Mouse (Mus musculus): ENCODE measurements at regions not wholly inside any gene's neighbourhood (a gene's known extent, or its start where the extent isn't known, plus 50 kb on each side); places are given as distances from the start of the nearest gene placed in this dataset.

- peak; percentile 50 for DNase-seq (ENCODE audit: low read depth)
Observed at GRCm38 (mm10) chr12:16260981-16261380, 349.8 kb downstream of the Lpin1 start.

DNA sequence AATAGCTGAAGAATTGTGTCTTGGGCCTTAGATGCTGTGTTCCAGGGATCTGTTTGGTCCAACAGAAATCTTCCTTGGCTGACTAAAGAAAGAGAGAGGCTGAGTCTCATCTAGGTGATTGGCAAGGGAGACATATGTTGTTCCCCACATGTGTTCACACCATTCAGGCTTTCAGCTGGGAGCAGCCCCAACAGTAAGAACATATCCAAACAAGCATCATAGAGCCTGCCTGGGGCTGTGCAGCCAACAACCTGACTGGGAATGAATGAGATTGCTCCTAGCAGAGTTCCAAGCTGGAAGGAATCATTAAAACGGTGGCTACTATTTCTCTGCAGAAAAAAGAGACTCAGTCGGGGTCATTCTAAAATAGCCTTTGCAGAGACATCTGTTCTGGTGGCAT is 350.3 kb downstream of the Lpin1 start:
- TF ChIP-seq CTCF (IDR thresholded peaks at IDR 0.05; ENCODE audit: borderline replicate concordance, extremely low read depth, insufficient read depth, insufficient read length) (no peak), POLR2A (IDR thresholded peaks at IDR 0.05; ENCODE audit: borderline replicate concordance, extremely low read depth, insufficient read depth, insufficient read length, poor library complexity, severe bottlenecking) (no peak)
- DNase-seq (ENCODE audit: low read depth): peak; percentile 22

More at GRCm38 (mm10) chr12:16260981-16261380, 349.8 kb downstream of the Lpin1 start:
- TF ChIP-seq POLR2A (IDR thresholded peaks at IDR 0.05; ENCODE audit: borderline replicate concordance, extremely low read depth, insufficient read depth, insufficient read length, poor library complexity, severe bottlenecking): no peak
- TF ChIP-seq CTCF (IDR thresholded peaks at IDR 0.05; ENCODE audit: borderline replicate concordance, extremely low read depth, insufficient read depth, insufficient read length): no peak

DNA sequence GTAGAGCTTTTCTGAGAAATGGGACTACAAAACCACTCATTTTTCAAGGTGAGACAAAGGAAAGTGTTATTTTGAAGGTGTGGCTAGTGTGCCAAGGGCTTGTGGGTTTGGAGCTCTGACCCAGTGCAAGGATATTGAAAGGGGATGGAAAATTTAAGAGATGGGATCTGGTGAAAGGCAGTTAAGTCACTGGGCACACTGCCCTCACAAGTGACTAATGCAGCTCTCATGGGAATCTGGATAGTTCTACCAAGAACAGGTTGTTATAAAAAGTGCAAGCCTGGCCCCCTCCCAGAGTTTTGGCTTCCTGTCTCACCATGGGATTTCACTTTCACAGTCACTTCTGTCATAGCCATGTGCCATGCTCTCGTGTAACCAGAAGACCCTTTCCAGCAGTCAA is 360.1 kb downstream of the Lpin1 start:
- DNase-seq (ENCODE audit: low read depth): no peak
- no peak for TF ChIP-seq POLR2A (IDR thresholded peaks at IDR 0.05; ENCODE audit: borderline replicate concordance, extremely low read depth, insufficient read depth, insufficient read length, poor library complexity, severe bottlenecking)
- no peak for TF ChIP-seq CTCF (IDR thresholded peaks at IDR 0.05; ENCODE audit: borderline replicate concordance, extremely low read depth, insufficient read depth, insufficient read length)

DNA sequence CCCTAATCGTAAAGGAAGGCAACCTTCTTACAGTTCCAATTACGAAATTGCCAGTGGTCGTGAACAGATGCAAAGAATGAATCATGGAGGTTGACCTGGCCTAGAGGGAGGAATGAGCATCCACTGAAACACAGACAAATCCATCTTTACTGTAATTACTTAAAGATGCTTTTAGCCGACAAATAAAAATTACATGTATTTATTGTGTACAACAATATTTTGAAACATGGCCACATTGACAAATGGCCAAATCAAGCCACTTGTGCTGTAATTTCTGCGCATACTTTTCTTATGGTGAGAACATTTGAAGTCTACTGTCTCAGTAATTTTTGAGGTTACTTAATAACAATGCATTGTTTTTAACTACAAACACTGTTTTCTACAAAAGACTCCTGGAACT is 360.7 kb downstream of the Lpin1 start:
- TF ChIP-seq POLR2A (IDR thresholded peaks at IDR 0.05; ENCODE audit: borderline replicate concordance, extremely low read depth, insufficient read depth, insufficient read length, poor library complexity, severe bottlenecking): no peak
- TF ChIP-seq CTCF (IDR thresholded peaks at IDR 0.05; ENCODE audit: borderline replicate concordance, extremely low read depth, insufficient read depth, insufficient read length): no peak
- DNase-seq (ENCODE audit: low read depth): no peak

GRCm38 (mm10) chr12:16239792-16240191 is 371.0 kb downstream of the Lpin1 start:
- no peak for DNase-seq (ENCODE audit: low read depth)

DNA sequence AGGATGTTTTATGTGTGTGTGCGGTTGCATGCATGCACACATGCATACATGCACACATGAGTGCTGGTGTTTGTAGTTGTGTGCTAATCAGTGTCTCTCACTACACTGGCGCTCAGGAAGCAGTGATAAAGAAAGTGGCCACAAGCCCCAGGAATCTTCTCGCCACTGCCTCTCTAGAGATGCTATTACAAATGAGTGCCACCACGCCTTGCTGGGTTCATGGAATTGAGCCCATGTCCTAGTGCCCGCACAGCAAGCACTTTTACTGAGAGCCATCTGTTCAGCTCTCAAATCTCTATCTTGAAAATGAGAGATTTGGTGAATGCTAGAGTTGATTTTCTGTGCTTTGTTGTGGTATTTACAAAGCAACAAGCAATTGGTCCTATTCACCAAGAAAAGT is 373.3 kb downstream of the Lpin1 start:
- no peak for TF ChIP-seq CTCF (IDR thresholded peaks at IDR 0.05; ENCODE audit: borderline replicate concordance, extremely low read depth, insufficient read depth, insufficient read length)
- no peak for TF ChIP-seq POLR2A (IDR thresholded peaks at IDR 0.05; ENCODE audit: borderline replicate concordance, extremely low read depth, insufficient read depth, insufficient read length, poor library complexity, severe bottlenecking)
- peak; percentile 15 for DNase-seq (ENCODE audit: low read depth)

More at GRCm38 (mm10) chr12:16239792-16240191, 371.0 kb downstream of the Lpin1 start:
- TF ChIP-seq CTCF (IDR thresholded peaks at IDR 0.05; ENCODE audit: borderline replicate concordance, extremely low read depth, insufficient read depth, insufficient read length) (no peak), POLR2A (IDR thresholded peaks at IDR 0.05; ENCODE audit: borderline replicate concordance, extremely low read depth, insufficient read depth, insufficient read length, poor library complexity, severe bottlenecking) (no peak)

DNA sequence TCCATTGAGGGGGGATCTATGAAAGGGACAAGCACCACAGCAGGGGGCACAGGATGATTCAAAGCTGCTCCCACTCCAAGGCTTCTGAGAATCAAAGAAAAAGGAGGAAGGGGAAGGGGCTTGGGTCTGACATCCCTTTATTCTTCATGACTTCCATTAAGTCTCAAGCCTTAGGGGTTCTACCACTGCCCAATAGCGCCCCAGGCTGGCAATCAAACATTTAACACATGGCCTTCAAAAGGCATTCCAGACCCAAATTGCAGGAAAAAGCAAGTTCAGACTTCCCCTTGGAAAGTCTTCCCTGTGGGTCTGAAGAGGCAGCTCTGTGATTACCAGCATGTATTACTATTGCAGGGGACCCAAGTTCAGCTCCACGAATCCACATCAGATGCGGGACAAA is 377.2 kb downstream of the Lpin1 start:
- TF ChIP-seq POLR2A (IDR thresholded peaks at IDR 0.05; ENCODE audit: borderline replicate concordance, extremely low read depth, insufficient read depth, insufficient read length, poor library complexity, severe bottlenecking) (no peak), CTCF (IDR thresholded peaks at IDR 0.05; ENCODE audit: borderline replicate concordance, extremely low read depth, insufficient read depth, insufficient read length) (no peak)
- DNase-seq (ENCODE audit: low read depth): no peak

DNA sequence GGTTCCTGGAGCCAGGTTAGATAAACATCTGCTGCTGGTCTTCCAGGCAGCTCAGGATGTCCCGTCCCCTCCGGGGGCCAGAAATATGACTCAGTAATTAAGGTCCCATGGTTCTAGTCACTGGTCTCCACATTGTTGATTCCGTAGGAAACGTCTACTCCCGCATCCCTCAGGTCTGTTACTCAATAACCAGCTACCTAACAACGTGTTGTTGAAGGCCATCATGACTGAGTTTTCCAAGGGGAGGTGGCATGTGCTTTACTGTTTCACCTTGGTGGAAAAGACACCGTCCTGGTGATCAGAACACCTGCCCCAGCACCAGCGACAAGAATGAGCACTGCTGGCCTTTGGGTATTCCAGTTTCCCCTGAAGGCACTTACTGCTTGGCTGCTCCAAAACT is 377.9 kb downstream of the Lpin1 start:
- DNase-seq (ENCODE audit: low read depth): no peak
- TF ChIP-seq CTCF (IDR thresholded peaks at IDR 0.05; ENCODE audit: borderline replicate concordance, extremely low read depth, insufficient read depth, insufficient read length) (no peak), POLR2A (IDR thresholded peaks at IDR 0.05; ENCODE audit: borderline replicate concordance, extremely low read depth, insufficient read depth, insufficient read length, poor library complexity, severe bottlenecking) (no peak)

DNA sequence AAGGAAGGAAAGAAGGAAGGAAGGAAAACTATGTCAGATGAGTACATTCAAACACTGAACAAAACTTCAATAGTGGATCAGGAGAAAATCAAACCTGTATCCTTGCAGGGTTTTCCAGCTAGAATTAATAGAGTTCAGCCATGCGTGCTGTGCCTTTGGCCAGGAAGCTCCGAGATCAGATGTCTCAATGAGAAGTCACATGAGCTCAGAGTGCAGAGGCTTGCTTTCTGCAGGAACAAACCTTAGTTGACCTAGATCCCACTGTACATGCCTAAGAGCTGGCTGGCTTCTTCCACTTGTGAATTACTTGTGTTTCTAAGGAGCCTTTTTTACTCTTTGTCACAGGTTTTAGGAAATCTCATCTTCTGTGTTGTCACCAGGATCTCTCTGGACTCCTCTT is 378.7 kb downstream of the Lpin1 start:
- no peak for DNase-seq (ENCODE audit: low read depth)
- TF ChIP-seq CTCF (IDR thresholded peaks at IDR 0.05; ENCODE audit: borderline replicate concordance, extremely low read depth, insufficient read depth, insufficient read length) (no peak), POLR2A (IDR thresholded peaks at IDR 0.05; ENCODE audit: borderline replicate concordance, extremely low read depth, insufficient read depth, insufficient read length, poor library complexity, severe bottlenecking) (no peak)

- TF ChIP-seq POLR2A (IDR thresholded peaks at IDR 0.05; ENCODE audit: borderline replicate concordance, extremely low read depth, insufficient read depth, insufficient read length, poor library complexity, severe bottlenecking) (no peak), CTCF (IDR thresholded peaks at IDR 0.05; ENCODE audit: borderline replicate concordance, extremely low read depth, insufficient read depth, insufficient read length) (no peak)
- DNase-seq (ENCODE audit: low read depth): no peak
Observed at GRCm38 (mm10) chr12:16231093-16231492, 379.7 kb downstream of the Lpin1 start.

DNA sequence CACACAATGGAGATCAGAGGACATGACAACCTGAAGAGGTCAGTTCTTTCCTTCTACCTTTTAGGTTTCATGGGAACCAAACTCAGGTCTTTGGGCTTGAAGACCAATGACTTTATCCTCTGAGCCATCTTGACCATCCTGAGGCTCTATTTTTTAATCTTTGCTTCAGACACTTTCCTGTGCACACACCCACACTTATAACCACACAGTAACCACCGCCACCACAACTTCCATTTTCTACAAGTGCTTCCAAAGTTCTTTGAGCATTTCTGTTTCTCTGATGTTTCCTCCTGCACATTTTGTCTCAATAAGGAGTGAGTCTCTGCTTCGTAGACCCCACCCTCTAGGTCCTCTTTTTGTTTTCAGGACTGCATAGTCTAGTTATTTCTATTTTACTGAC is 385.3 kb downstream of the Lpin1 start:
- TF ChIP-seq POLR2A (IDR thresholded peaks at IDR 0.05; ENCODE audit: borderline replicate concordance, extremely low read depth, insufficient read depth, insufficient read length, poor library complexity, severe bottlenecking): no peak
- no peak for TF ChIP-seq CTCF (IDR thresholded peaks at IDR 0.05; ENCODE audit: borderline replicate concordance, extremely low read depth, insufficient read depth, insufficient read length)
- DNase-seq (ENCODE audit: low read depth): no peak

GRCm38 (mm10) chr12:16222836-16223450 is 387.8 kb downstream of the Lpin1 start:
- peak; percentile 91 for DNase-seq (ENCODE audit: low read depth)
- TF ChIP-seq CTCF (IDR thresholded peaks at IDR 0.05; ENCODE audit: borderline replicate concordance, extremely low read depth, insufficient read depth, insufficient read length) (no peak), POLR2A (IDR thresholded peaks at IDR 0.05; ENCODE audit: borderline replicate concordance, extremely low read depth, insufficient read depth, insufficient read length, poor library complexity, severe bottlenecking) (no peak)

Measured in brain, embryonic 14.5 days (tissue).